25 mouse cellular contexts compared by ENCODE assay signal in the genomic region with DNA sequence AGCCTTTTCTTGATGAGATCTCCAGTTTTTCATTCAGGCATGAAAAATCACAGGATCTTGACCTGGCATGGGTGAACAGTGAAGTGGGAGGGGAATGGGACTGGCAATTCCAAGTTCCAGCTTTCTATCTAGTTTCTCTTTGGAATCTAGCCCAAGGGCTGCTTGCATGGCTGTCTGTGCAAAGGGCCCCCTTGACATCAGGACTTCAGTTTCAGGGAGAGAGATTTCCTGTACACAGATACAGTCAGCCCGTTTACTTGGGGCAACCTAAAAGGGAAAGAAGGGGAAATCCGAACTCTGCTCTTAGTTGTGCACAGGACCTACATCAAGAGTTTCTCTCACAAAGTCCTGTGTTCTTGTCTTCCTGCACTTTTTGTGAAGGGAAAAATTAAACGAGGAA.
A peak's percentile ranks its signal among the peaks of the same experiment; 100 is the strongest.
DNase-seq lines count a peak whose midpoint lies in the region; ATAC-seq lines count a peak whose summit lies in the region.
"Had no signal": no experiment of that assay in that cellular context is flagged by ENCODE, and none has a peak within 500 bp of the region (broad histone marks: within the 10 kb centered on the region; RNA-seq: fewer than 3 reads in every experiment).

No protein-coding gene starts in this region.

- peaks cover 28% of the 10 kb centered on the region for H3K4me1 ChIP-seq in kidney, embryonic 15.5 days
- peaks cover 17% of the 10 kb centered on the region for H3K4me1 ChIP-seq in lung, embryonic 16.5 days (replicated peaks; ENCODE audit: control insufficient read depth, insufficient read depth, low read length)
- H3K4me1 ChIP-seq: midbrain, embryonic 15.5 days; neural tube, embryonic 12.5 days had no signal

- H3K27me3 ChIP-seq in kidney, embryonic 15.5 days, result no peaks in the 10 kb centered on the region
- no peaks in the 10 kb centered on the region for H3K27me3 ChIP-seq in lung, embryonic 16.5 days (ENCODE audit: control insufficient read depth, insufficient read depth, low read depth, low read length)
- H3K27me3 ChIP-seq: heart, embryonic 12.5 days; hindbrain, embryonic 15.5 days; midbrain, embryonic 15.5 days; neural tube, embryonic 12.5 days; Patski had no signal

- intact Hi-C loops in heart, postnatal 25 days (cut with DNase I), result no loop called here

- H3K36me3 ChIP-seq in kidney, embryonic 15.5 days, result no peaks in the 10 kb centered on the region
- no peaks in the 10 kb centered on the region for H3K36me3 ChIP-seq in lung, embryonic 16.5 days (ENCODE audit: control insufficient read depth, insufficient read depth, low read length)
- H3K36me3 ChIP-seq: G1E; heart, embryonic 12.5 days; hindbrain, embryonic 15.5 days; midbrain, embryonic 15.5 days; neural tube, embryonic 12.5 days had no signal

- peak overlapping the region; percentile 41; the same call in 1 of the 2 replicates for H3K27ac ChIP-seq in kidney, embryonic 15.5 days
- H3K27ac ChIP-seq in lung, embryonic 16.5 days (ENCODE audit: low read length), result no peak overlapping the region
- H3K27ac ChIP-seq: hindbrain, embryonic 15.5 days; macrophage; midbrain, embryonic 15.5 days; neural tube, embryonic 12.5 days had no signal

- H3K9ac ChIP-seq in kidney, embryonic 15.5 days, result no peak overlapping the region
- no peak overlapping the region for H3K9ac ChIP-seq in lung, embryonic 16.5 days (ENCODE audit: low read length)
- H3K9ac ChIP-seq: heart, embryonic 12.5 days; hindbrain, embryonic 15.5 days; liver, postnatal 0 days; midbrain, embryonic 15.5 days; neural tube, embryonic 12.5 days had no signal

- H3K4me2 ChIP-seq in kidney, embryonic 15.5 days, result no peak overlapping the region
- no peak overlapping the region for H3K4me2 ChIP-seq in lung, embryonic 16.5 days (ENCODE audit: low read depth, low read length)
- H3K4me2 ChIP-seq: heart, embryonic 12.5 days; hindbrain, embryonic 15.5 days; liver, embryonic 11.5 days; midbrain, embryonic 15.5 days; neural tube, embryonic 12.5 days had no signal

- peak; percentile 78 for DNase-seq in heart, adult 11 months
- DNase-seq in heart, postnatal 25 days (ENCODE audit: low spot score), result no peak
- DNase-seq in kidney, adult 8-10 months, result no peak
- no peak for DNase-seq in lung, postnatal 25 days (ENCODE audit: low spot score)
- no peak for DNase-seq in spleen, adult 12 weeks (ENCODE audit: low spot score)
- DNase-seq: adrenal gland, adult 8-10 months; cerebellum, adult 8-10 months; heart, postnatal 14 days; layer of hippocampus, postnatal 36 days; liver, postnatal 0 days; retina, postnatal 1 day; right cerebral cortex, postnatal 25 days had no signal

- ATAC-seq in kidney, embryonic 15.5 days (replicated peaks; ENCODE audit: low FRiP score), result no peak
- peak; percentile 41; the same call in 1 of the 2 replicates for ATAC-seq in lung, embryonic 16.5 days (ENCODE audit: low read depth)
- ATAC-seq in erythroid progenitor cell, adult 5-6 weeks (replicated peaks; ENCODE audit: low FRiP score, poor library complexity, severe bottlenecking), result no peak
- ATAC-seq: forebrain, embryonic 14.5 days; intestine, postnatal 0 days; liver, postnatal 0 days; midbrain, embryonic 15.5 days; Patski had no signal

- 59% methylated on average over 3 of the region's 3 CpGs for WGBS in kidney, embryonic 15.5 days
- WGBS in lung, embryonic 16.5 days, result 49% methylated on average over 3 of the region's 3 CpGs

- H3K4me3 ChIP-seq in kidney, embryonic 15.5 days (replicated peaks), result no peak overlapping the region
- H3K4me3 ChIP-seq in lung, embryonic 16.5 days (ENCODE audit: low read length), result no peak overlapping the region
- H3K4me3 ChIP-seq: heart, embryonic 12.5 days; hindbrain, embryonic 15.5 days; midbrain, embryonic 15.5 days; neural tube, embryonic 12.5 days had no signal

- no peaks in the 10 kb centered on the region for H3K9me3 ChIP-seq in kidney, embryonic 15.5 days (replicated peaks)
- H3K9me3 ChIP-seq in lung, embryonic 16.5 days (ENCODE audit: control insufficient read depth, low read length), result no peaks in the 10 kb centered on the region
- H3K9me3 ChIP-seq: G1E; heart, embryonic 12.5 days; hindbrain, embryonic 15.5 days; midbrain, embryonic 15.5 days; neural tube, embryonic 12.5 days had no signal
